Comparison of ENCODE assay signal across 9 mouse cellular contexts in the genomic region with DNA sequence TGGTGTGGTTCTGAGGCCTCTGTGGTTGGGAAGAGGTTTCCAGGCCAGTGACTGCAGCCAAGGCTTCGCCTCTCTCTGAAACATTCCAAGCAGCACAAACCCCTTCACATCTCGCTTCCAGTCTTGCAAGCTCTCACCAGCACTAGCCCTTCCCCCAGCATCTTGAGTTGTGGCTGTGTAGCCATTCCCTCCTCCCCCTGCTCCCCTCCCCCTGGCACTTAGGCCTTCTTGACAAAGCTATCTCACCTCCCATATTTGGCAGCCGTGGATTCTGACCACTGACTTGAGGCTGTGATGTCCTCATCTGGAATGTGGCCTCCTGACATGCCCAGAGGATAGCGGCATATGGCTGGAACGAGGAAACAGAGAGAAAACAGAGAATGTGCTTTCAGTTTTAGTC. TPM values are rescaled to one million over a fixed set of nuclear protein-coding genes. Genes with fewer than 3 reads are reported as not detected.
DNase-seq lines count a peak whose midpoint lies in the region; ATAC-seq and TF ChIP-seq lines count a peak whose summit lies in the region.
"Had no signal": no experiment of that assay in that cellular context is flagged by ENCODE, and none has a peak within 500 bp of the region (broad histone marks: within the 10 kb centered on the region; RNA-seq: fewer than 3 reads in every experiment).

No protein-coding gene starts in this region.

- H3K4me2 ChIP-seq in heart, embryonic 12.5 days: peak overlapping the region; percentile 27
- H3K4me2 ChIP-seq: hindbrain, embryonic 15.5 days had no signal

- no peak for TF ChIP-seq POLR2A in cerebellum, adult 2 months (IDR thresholded peaks at IDR 0.05; ENCODE audit: borderline replicate concordance, insufficient read depth, low read length)

- H3K9me3 ChIP-seq in heart, embryonic 12.5 days (replicated peaks): no peaks in the 10 kb centered on the region
- H3K9me3 ChIP-seq: hindbrain, embryonic 15.5 days had no signal

- peaks cover 22% of the 10 kb centered on the region for H3K4me1 ChIP-seq in heart, embryonic 12.5 days (replicated peaks)
- H3K4me1 ChIP-seq in cerebellum, adult 2 months (ENCODE audit: control insufficient read depth, insufficient read depth, low read length): no peaks in the 10 kb centered on the region
- H3K4me1 ChIP-seq: hindbrain, embryonic 15.5 days had no signal

- no peaks in the 10 kb centered on the region for H3K36me3 ChIP-seq in heart, embryonic 12.5 days
- H3K36me3 ChIP-seq: hindbrain, embryonic 15.5 days had no signal

- peak; percentile 11 for DNase-seq in ovary, postnatal 36 days (ENCODE audit: low spot score)
- DNase-seq in ovary, postnatal 14 days (ENCODE audit: low spot score): no peak
- peak; percentile 54 to 70 for DNase-seq in kidney, postnatal 4 days
- DNase-seq in testis, postnatal 14 days (ENCODE audit: low spot score): peak; percentile 54
- no peak for DNase-seq in cerebellum, adult 2 months
- DNase-seq in layer of hippocampus, adult 8-10 months (ENCODE audit: low spot score in 2 of 2): no peak

- WGBS in heart, embryonic 12.5 days: 23% methylated on average over 5 of the region's 5 CpGs
- WGBS in cerebellum, adult 2 months: 64% methylated on average over 5 of the region's 5 CpGs

- no peak for TF ChIP-seq CTCF in cerebellum, adult 2 months (IDR thresholded peaks at IDR 0.05; ENCODE audit: borderline replicate concordance, insufficient read depth, low read depth, low read length)

- 0 out of 2 replicates have a peak overlapping the region, but pooled peaks have one; percentile 2 for H3K9ac ChIP-seq in heart, embryonic 12.5 days
- H3K9ac ChIP-seq: hindbrain, embryonic 15.5 days had no signal

- no peak overlapping the region for H3K4me3 ChIP-seq in heart, embryonic 12.5 days
- no peak overlapping the region for H3K4me3 ChIP-seq in cerebellum, adult 2 months (replicated peaks; ENCODE audit: insufficient read depth, low read depth, low read length)
- H3K4me3 ChIP-seq: hindbrain, embryonic 15.5 days had no signal

- ATAC-seq in heart, embryonic 12.5 days (ENCODE audit: insufficient number of reproducible peaks, low FRiP score): 0 out of 2 replicates have a peak, but pooled peaks have one; percentile 36
- no peak for ATAC-seq in cerebellum, adult (ENCODE audit: insufficient number of reproducible peaks, low FRiP score, low TSS enrichment)

- no peaks in the 10 kb centered on the region for H3K27me3 ChIP-seq in heart, embryonic 12.5 days (replicated peaks)
- no peaks in the 10 kb centered on the region for H3K27me3 ChIP-seq in cerebellum, adult 2 months (ENCODE audit: control insufficient read depth, insufficient read depth, low read length)
- H3K27me3 ChIP-seq: hindbrain, embryonic 15.5 days had no signal

- H3K27ac ChIP-seq in heart, embryonic 12.5 days (ENCODE audit: poor library complexity, severe bottlenecking): peak overlapping the region; percentile 72
- H3K27ac ChIP-seq in cerebellum, adult 2 months (ENCODE audit: insufficient read depth, low read length): no peak overlapping the region
- H3K27ac ChIP-seq: hindbrain, embryonic 15.5 days had no signal

RNA-seq across cellular contexts. Expression of a gene that starts 37.5 kb away (rescaled TPM):
- 35.7 and 37.5 TPM in 2 replicates for polyA plus RNA-seq in heart, embryonic 12.5 days (2016; fragmentation: Nextera tagmentation; extraction: Ambion mirVana)
- 14.4 and 15.8 TPM in 2 replicates for polyA plus RNA-seq in cerebellum, adult 2 months (2012; rRNA removed)
- 10 to 100 TPM; 14.9 to 19.0 (median 17.0) TPM for total RNA-seq in layer of hippocampus, adult 8-10 months (2022)

Comparison
In these comparisons a context has a peak if more than half of its experiments do, and no peak if none do; other contexts are left out.
1. DNase-seq: peak in ovary, postnatal 36 days (single experiment), kidney, postnatal 4 days (2 of 2) and testis, postnatal 14 days (single experiment); none in ovary, postnatal 14 days (single experiment), cerebellum, adult 2 months (0 of 2) and layer of hippocampus, adult 8-10 months (0 of 2).